Mouse (Mus musculus) liver, embryonic 18 days (tissue): ENCODE data around the gene Saa2. TPM values are rescaled to one million over a fixed set of nuclear protein-coding genes. Genes with fewer than 3 reads are reported as not detected.

ENCODE experiments used
- polyA plus RNA-seq: library from polyadenylated mRNA; depleted of rRNA; stranded (reverse); fragments of >200 nt; gene quantifications from 2 replicates; pipeline ENCODE4 v1.2.3, GENCODE M21; 2012; rRNA removed

Saa2 gene
- not detected in 2 replicates for polyA plus RNA-seq

GRCm38 (mm10) chr7:46751490-46751889 lies at the start of gene Saa2:
Gene Saa2, plus strand, starts transcription at chr7:46751790.

GRCm38 (mm10) chr7:46710390-46710844 lies 41.2 kb upstream of the Saa2 start, which contains the start of gene Saal1:
Gene Saal1, minus strand, starts transcription at chr7:46710680.

GRCm38 (mm10) chr7:46715600-46715999 lies 36.0 kb upstream of the Saa2 start, which contains the start of gene Saa3:
Gene Saa3, minus strand, starts transcription at chr7:46715700.

GRCm38 (mm10) chr7:46732458-46732857 lies 19.1 kb upstream of the Saa2 start, which contains the start of gene Saa4:
Gene Saa4, minus strand, starts transcription at chr7:46732603.

GRCm38 (mm10) chr7:46742880-46743279 lies 8.7 kb upstream of the Saa2 start, which contains the start of gene Saa1:
Gene Saa1, minus strand, starts transcription at chr7:46742980.

GRCm38 (mm10) chr7:46795287-46796205 lies 44.0 kb downstream of the Saa2 start, which contains the start of the genes Hps5 and Gtf2h1:
Gene Hps5, minus strand, starts transcription at chr7:46796064.
Gene Gtf2h1, plus strand, starts transcription at chr7:46796103.

Other genes with a start within 250 kb of the Saa2 start
- gene Sergef, start 112.0 kb upstream of the Saa2 start, polyA plus RNA-seq: 2.5 and 2.8 TPM in 2 replicates
- 0.01 and 0.02 TPM in 2 replicates for gene Tph1, start 79.3 kb upstream of the Saa2 start, polyA plus RNA-seq
- gene Saal1, start 41.1 kb upstream of the Saa2 start, polyA plus RNA-seq: 4.3 and 4.6 TPM in 2 replicates
- gene Saa3, start 36.1 kb upstream of the Saa2 start, polyA plus RNA-seq: 24.4 and 34.1 TPM in 2 replicates
- gene Saa4, start 19.2 kb upstream of the Saa2 start, polyA plus RNA-seq: 14.8 and 19.6 TPM in 2 replicates
- 0.08 TPM in 1 of 2 replicates, not detected in the other for gene Saa1, start 8.8 kb upstream of the Saa2 start, polyA plus RNA-seq
- gene Hps5, start 44.3 kb downstream of the Saa2 start, polyA plus RNA-seq: 6.6 and 7.7 TPM in 2 replicates
- gene Gtf2h1, start 44.3 kb downstream of the Saa2 start, polyA plus RNA-seq: 10.5 and 10.9 TPM in 2 replicates
- gene Ldha, start 89.7 kb downstream of the Saa2 start, polyA plus RNA-seq: 1,205 and 1,366 TPM in 2 replicates
- 0.14 and 0.27 TPM in 2 replicates for gene Ldhc, start 109.4 kb downstream of the Saa2 start, polyA plus RNA-seq
- gene Tsg101, start 168.2 kb downstream of the Saa2 start, polyA plus RNA-seq: 19.0 and 20.1 TPM in 2 replicates
- gene Uevld, start 206.7 kb downstream of the Saa2 start, polyA plus RNA-seq: 3.6 and 4.1 TPM in 2 replicates
- not detected in 2 replicates for gene Gm9999, start 231.8 kb downstream of the Saa2 start, polyA plus RNA-seq